Mouse (Mus musculus) spleen, adult 2 months (tissue): ENCODE results near the gene Itpr1. TPM values are rescaled to one million over a fixed set of nuclear protein-coding genes. Genes with fewer than 3 reads are reported as not detected.

Experiments
- DNase-seq, 2 experiments: peaks; one replicate each; pipeline versions ENCODE4 v3.0.0 to v3.0.0-alpha.2; 2012 to 2021; ENCODE audit warnings: low spot score in 2 of 2, low read depth in 1 of 2
- H3K27ac ChIP-seq: fragments of 200-500 bp; 2 replicates; pipeline ENCODE4 v1.5.1; 2012; ENCODE audit warnings: low read length, inconsistent platforms; ENCODE audit not compliant: insufficient read depth
- H3K27me3 ChIP-seq: fragments of 200-500 bp; 2 replicates; pipeline ENCODE4 v1.6.1; 2012; ENCODE audit warnings: mild to moderate bottlenecking, moderate library complexity, low read length, inconsistent platforms; ENCODE audit not compliant: control insufficient read depth, insufficient read depth
- H3K36me3 ChIP-seq: fragments of 200-500 bp; 2 replicates; pipeline ENCODE4 v1.6.1; 2012; ENCODE audit warnings: mild to moderate bottlenecking, low read length, inconsistent platforms; ENCODE audit not compliant: control insufficient read depth, insufficient read depth
- H3K4me1 ChIP-seq: fragments of 200-500 bp; 2 replicates; pipeline ENCODE4 v1.6.1; 2011; ENCODE audit warnings: inconsistent platforms; ENCODE audit not compliant: control insufficient read depth, insufficient read depth, insufficient read length
- H3K4me3 ChIP-seq: fragments of 200-500 bp; 2 replicates; pipeline ENCODE4 v1.5.1; 2011; ENCODE audit warnings: mild to moderate bottlenecking, inconsistent platforms; ENCODE audit not compliant: insufficient read depth, insufficient read length; ENCODE audit errors: extremely low read depth
- CTCF ChIP-seq: fragments of 200-500 bp; IDR thresholded peaks from 2 replicates; pipeline ENCODE4 v1.5.1; 2011; ENCODE audit warnings: mild to moderate bottlenecking, inconsistent platforms; ENCODE audit not compliant: insufficient read depth, insufficient read length, insufficient replicate concordance; ENCODE audit errors: extremely low read depth
- POLR2A ChIP-seq: fragments of 200-500 bp; IDR thresholded peaks from 2 replicates; pipeline ENCODE4 v1.6.1; 2011; ENCODE audit warnings: low read depth, low read length, inconsistent platforms
- WGBS: fragments of 180-500 bp; shearing (Covaris S2); methylation state at CpG from one replicate; pipeline ENCODE4 v1.1.7; 2018; 5-methylcytosine and 5-hydroxymethylcytosine counted together
- polyA plus RNA-seq: library from polyadenylated mRNA; depleted of rRNA; stranded (reverse); fragments of >200 nt; gene quantifications from 2 replicates; pipeline ENCODE4 v1.2.3, GENCODE M21; 2012

Gene Itpr1
- polyA plus RNA-seq, 1 experiment = 17.9 TPM

- H3K27me3 ChIP-seq = no peaks in the 10 kb centered on the region
- 65% methylated on average over 3 of the region's 3 CpGs for WGBS
- H3K4me1 ChIP-seq = no peaks in the 10 kb centered on the region; the same call in 1 of the 2 replicates
- TF ChIP-seq CTCF (no peak), POLR2A (no peak)
- DNase-seq = no peak
- H3K4me3 ChIP-seq = no peak overlapping the region
- no peak overlapping the region for H3K27ac ChIP-seq
- no peaks in the 10 kb centered on the region for H3K36me3 ChIP-seq
Measured at GRCm38 (mm10) chr6:108230608-108231007, 17.7 kb downstream of the Itpr1 start.

- DNase-seq = no peak
- WGBS = 82% methylated on average over 11 of the region's 11 CpGs
- H3K4me3 ChIP-seq = no peak overlapping the region
- no peaks in the 10 kb centered on the region; the same call in 1 of the 2 replicates for H3K4me1 ChIP-seq
- TF ChIP-seq CTCF = no peak
- TF ChIP-seq POLR2A = no peak
- no peaks in the 10 kb centered on the region for H3K27me3 ChIP-seq
- no peak overlapping the region for H3K27ac ChIP-seq
- H3K36me3 ChIP-seq = peaks cover 1% of the 10 kb centered on the region; the same call in 1 of the 2 replicates
Measured at GRCm38 (mm10) chr6:108231892-108232710, 19.2 kb downstream of the Itpr1 start.

DNA sequence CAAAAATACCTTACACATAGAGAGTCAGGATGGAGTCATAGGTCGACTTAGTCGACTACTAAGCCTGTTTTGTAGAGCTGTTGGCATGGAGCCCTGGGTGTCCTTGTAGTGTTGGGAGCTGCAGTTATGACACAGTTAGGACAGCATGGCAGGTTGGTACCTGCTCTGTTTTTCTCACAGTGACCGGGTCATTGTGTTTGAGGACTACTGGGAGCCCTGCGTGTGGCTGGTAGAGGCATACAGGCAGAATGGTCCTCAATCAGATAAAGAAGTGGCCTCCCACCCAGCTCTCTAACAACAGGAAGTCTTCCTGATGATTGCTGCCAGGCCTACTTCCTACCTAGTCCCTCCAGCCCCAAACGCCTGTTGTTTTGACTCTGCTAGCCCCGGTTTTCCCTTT, 20.2 kb downstream of the Itpr1 start:
- no peak for DNase-seq
- H3K4me1 ChIP-seq = no peaks in the 10 kb centered on the region; the same call in 1 of the 2 replicates
- no peak overlapping the region for H3K4me3 ChIP-seq
- no peak overlapping the region for H3K27ac ChIP-seq
- H3K36me3 ChIP-seq = peaks cover 5% of the 10 kb centered on the region
- H3K27me3 ChIP-seq = no peaks in the 10 kb centered on the region
- TF ChIP-seq POLR2A (no peak), CTCF (no peak)
- WGBS = 41% methylated on average over 6 of the region's 6 CpGs

DNA sequence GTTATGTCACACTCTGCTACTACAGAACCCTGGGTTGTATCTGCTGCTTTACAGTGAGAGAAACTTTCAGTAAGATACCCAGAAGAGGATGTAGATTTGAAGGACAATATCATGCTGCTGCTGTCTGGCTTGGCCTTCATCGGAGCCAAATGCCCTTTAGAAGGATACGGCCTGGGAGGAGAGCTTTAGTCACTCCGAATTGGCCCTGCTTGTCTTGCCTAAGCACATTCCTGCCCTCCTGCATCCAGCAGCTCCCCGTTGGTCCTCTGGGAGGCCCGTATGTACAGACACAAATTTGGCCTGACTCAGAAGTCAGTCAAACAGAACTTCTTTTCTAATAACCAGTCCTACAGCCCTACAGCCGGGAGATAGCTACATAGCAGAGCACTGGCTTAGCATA, 21.6 kb downstream of the Itpr1 start:
- 90% methylated on average over 6 of the region's 6 CpGs for WGBS
- TF ChIP-seq POLR2A (no peak), CTCF (no peak)
- DNase-seq = no peak
- Histone ChIP-seq H3K4me3 (no peak overlapping the region), H3K27me3 (no peaks in the 10 kb centered on the region), H3K27ac (no peak overlapping the region), H3K36me3 (peaks cover 9% of the 10 kb centered on the region), H3K4me1 (no peaks in the 10 kb centered on the region; the same call in 1 of the 2 replicates)

DNA sequence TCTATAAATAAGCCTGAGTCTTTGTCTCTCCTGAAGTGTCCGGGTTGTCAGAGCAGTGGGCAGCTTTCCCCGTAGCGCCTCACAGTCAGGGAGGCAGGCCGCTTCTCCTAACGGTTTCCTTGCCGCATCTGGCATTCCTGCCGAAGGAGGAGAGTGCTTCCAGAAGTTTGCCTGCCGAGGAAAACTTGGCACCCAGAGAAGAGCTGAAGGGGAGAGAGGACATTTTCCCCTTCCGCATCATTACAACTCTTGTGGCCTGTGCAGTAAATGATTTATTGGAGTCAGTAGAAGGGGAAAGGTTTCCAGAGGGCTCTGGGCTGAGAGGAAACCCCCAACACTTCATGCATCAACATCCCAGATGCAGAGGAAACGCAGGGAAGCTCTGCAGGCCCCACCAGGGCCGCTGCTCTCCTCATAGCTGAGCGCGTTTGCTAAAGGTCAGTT, 22.8 kb downstream of the Itpr1 start:
- DNase-seq = no peak
- no peaks in the 10 kb centered on the region for H3K27me3 ChIP-seq
- no peak overlapping the region; the same call in 1 of the 2 replicates for H3K27ac ChIP-seq
- WGBS = 89% methylated on average over 13 of the region's 13 CpGs
- TF ChIP-seq POLR2A = no peak
- TF ChIP-seq CTCF = no peak
- H3K4me3 ChIP-seq = no peak overlapping the region
- no peaks in the 10 kb centered on the region; the same call in 1 of the 2 replicates for H3K4me1 ChIP-seq
- H3K36me3 ChIP-seq = peaks cover 9% of the 10 kb centered on the region

- Histone ChIP-seq H3K4me1 (no peaks in the 10 kb centered on the region; the same call in 1 of the 2 replicates), H3K27me3 (no peaks in the 10 kb centered on the region), H3K27ac (no peak overlapping the region), H3K4me3 (no peak overlapping the region), H3K36me3 (peaks cover 9% of the 10 kb centered on the region)
- no peak for TF ChIP-seq POLR2A
- no peak for TF ChIP-seq CTCF
- no peak for DNase-seq
- 91% methylated on average over 9 of the region's 9 CpGs for whole genome bisulfite sequencing
Measured at GRCm38 (mm10) chr6:108236411-108236921, 23.6 kb downstream of the Itpr1 start.
